Mouse (Mus musculus) ES-Bruce4 (cell line): ENCODE measurements at regions not wholly inside any gene's neighbourhood (a gene's known extent, or its start where the extent isn't known, plus 50 kb on each side); places are given as distances from the start of the nearest gene placed in this dataset.

ENCODE experiments used
- H3K27ac ChIP-seq: 2 replicates; pipeline ENCODE4 v1.5.1; 2012; ENCODE audit warnings: low read length, inconsistent platforms; ENCODE audit not compliant: insufficient read depth
- H3K27me3 ChIP-seq: 2 replicates; pipeline ENCODE4 v1.6.1; 2012; ENCODE audit warnings: mild to moderate bottlenecking, low read length, inconsistent platforms; ENCODE audit not compliant: control insufficient read depth, poor library complexity, insufficient read depth, severe bottlenecking
- H3K36me3 ChIP-seq: 2 replicates; pipeline ENCODE4 v1.6.1; 2012; ENCODE audit warnings: inconsistent platforms, mild to moderate bottlenecking, low read length, moderate library complexity; ENCODE audit not compliant: control insufficient read depth, poor library complexity, insufficient read depth, severe bottlenecking
- H3K4me1 ChIP-seq: one replicate; pipeline ENCODE4 v1.8.1; 2011; ENCODE audit warnings: low read length; ENCODE audit not compliant: control insufficient read depth, insufficient read depth
- H3K4me3 ChIP-seq: 2 replicates; pipeline ENCODE4 v1.5.1; 2011; ENCODE audit warnings: low read depth, mild to moderate bottlenecking, low read length
- H3K9ac ChIP-seq: 2 replicates; pipeline ENCODE4 v1.6.1; 2012; ENCODE audit warnings: low read depth, mild to moderate bottlenecking, inconsistent platforms; ENCODE audit not compliant: poor library complexity, severe bottlenecking
- H3K9me3 ChIP-seq: replicated peaks from 2 replicates; pipeline ENCODE4 v1.6.1; 2012; ENCODE audit warnings: mild to moderate bottlenecking, low read length, inconsistent platforms; ENCODE audit not compliant: control insufficient read depth, poor library complexity, insufficient read depth, severe bottlenecking
- CTCF ChIP-seq: IDR thresholded peaks from one replicate; pipeline ENCODE4 v1.8.1; 2011; ENCODE audit warnings: low read depth, low read length
- EP300 ChIP-seq: IDR thresholded peaks from 2 replicates; pipeline ENCODE4 v1.6.1; 2011; ENCODE audit warnings: low read depth, low read length; ENCODE audit not compliant: insufficient read depth
- POLR2A ChIP-seq: IDR thresholded peaks from one replicate; pipeline ENCODE4 v1.8.1; 2011; ENCODE audit warnings: low read length; ENCODE audit not compliant: insufficient read depth

DNA sequence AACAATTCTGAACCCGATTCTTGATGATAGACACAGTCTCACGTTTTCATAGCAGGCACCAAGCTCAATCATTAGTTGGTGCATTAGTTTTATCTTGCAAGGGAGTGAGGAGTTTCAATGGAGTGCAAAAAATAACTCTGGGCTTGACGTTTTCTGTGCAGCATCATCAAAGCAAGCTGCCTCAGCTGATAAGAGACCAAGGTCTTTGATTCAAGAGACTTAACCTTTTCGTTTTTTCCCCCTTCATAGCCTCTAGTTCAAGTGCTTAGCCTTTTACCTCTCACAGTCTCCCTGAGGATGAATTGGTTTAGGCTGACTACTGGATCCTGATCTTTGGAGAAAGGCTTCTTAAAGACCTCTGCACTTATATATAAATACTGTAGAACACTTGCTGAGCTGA, 109.1 kb upstream of the Sel1l start:
- no peaks in the 10 kb centered on the region for H3K36me3 ChIP-seq

GRCm38 (mm10) chr12:91956411-91956810, 107.5 kb upstream of the Sel1l start:
- H3K9me3 ChIP-seq: no peaks in the 10 kb centered on the region
- TF ChIP-seq POLR2A (no peak), CTCF (no peak), EP300 (no peak)
- H3K4me3 ChIP-seq: no peak overlapping the region

More for the DNA sequence above, 109.1 kb upstream of the Sel1l start:
- Histone ChIP-seq H3K9ac (no peak overlapping the region), H3K4me1 (no peaks in the 10 kb centered on the region), H3K9me3 (no peaks in the 10 kb centered on the region), H3K27ac (no peak overlapping the region), H3K4me3 (no peak overlapping the region), H3K27me3 (no peaks in the 10 kb centered on the region)
- no peak for TF ChIP-seq CTCF
- no peak for TF ChIP-seq POLR2A
- no peak for TF ChIP-seq EP300

GRCm38 (mm10) chr12:91948602-91949167, 99.7 kb upstream of the Sel1l start:
- TF ChIP-seq EP300: no peak
- TF ChIP-seq POLR2A: no peak
- no peak for TF ChIP-seq CTCF
- no peaks in the 10 kb centered on the region for H3K36me3 ChIP-seq
- no peaks in the 10 kb centered on the region; the same call in 1 of the 2 replicates for H3K9me3 ChIP-seq
- H3K4me3 ChIP-seq: no peak overlapping the region
- no peaks in the 10 kb centered on the region; the same call in 1 of the 2 replicates for H3K27me3 ChIP-seq
- H3K27ac ChIP-seq: no peak overlapping the region
- no peak overlapping the region for H3K9ac ChIP-seq
- H3K4me1 ChIP-seq: no peaks in the 10 kb centered on the region

More at GRCm38 (mm10) chr12:91956411-91956810, 107.5 kb upstream of the Sel1l start:
- H3K9ac ChIP-seq: no peak overlapping the region
- H3K27me3 ChIP-seq: no peaks in the 10 kb centered on the region
- no peaks in the 10 kb centered on the region for H3K36me3 ChIP-seq
- no peak overlapping the region for H3K27ac ChIP-seq
- H3K4me1 ChIP-seq: no peaks in the 10 kb centered on the region

- Histone ChIP-seq H3K4me1 (no peaks in the 10 kb centered on the region), H3K9me3 (no peaks in the 10 kb centered on the region; the same call in 1 of the 2 replicates), H3K9ac (no peak overlapping the region), H3K27me3 (no peaks in the 10 kb centered on the region; the same call in 1 of the 2 replicates), H3K4me3 (no peak overlapping the region), H3K27ac (no peak overlapping the region), H3K36me3 (no peaks in the 10 kb centered on the region)
- TF ChIP-seq POLR2A: no peak
- no peak for TF ChIP-seq CTCF
- no peak for TF ChIP-seq EP300
Measured at GRCm38 (mm10) chr12:91947998-91948397, 99.0 kb upstream of the Sel1l start.

DNA sequence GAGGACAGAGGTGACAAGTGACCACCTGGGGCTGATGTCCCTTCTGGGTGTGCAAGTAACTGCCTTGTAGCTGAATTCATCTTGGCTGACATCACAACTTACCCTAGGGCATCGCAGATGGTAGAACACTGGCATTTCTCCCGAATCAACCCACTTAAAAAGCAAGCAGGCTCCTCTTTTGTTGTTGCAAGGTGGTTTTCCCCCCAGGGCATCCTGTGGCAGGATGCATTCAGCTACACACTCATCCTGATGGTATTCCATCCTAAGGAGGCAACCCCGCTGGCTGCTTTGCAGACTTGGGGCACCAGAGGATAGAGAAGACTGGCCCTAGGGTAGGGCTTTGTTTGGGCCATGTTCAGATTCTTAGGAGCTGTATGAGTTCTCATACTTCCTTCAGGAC, 97.6 kb upstream of the Sel1l start:
- H3K27ac ChIP-seq: no peak overlapping the region
- no peak overlapping the region for H3K9ac ChIP-seq
- TF ChIP-seq EP300 (no peak), CTCF (no peak), POLR2A (no peak)
- no peaks in the 10 kb centered on the region for H3K36me3 ChIP-seq
- H3K4me3 ChIP-seq: no peak overlapping the region
- no peaks in the 10 kb centered on the region; the same call in 1 of the 2 replicates for H3K9me3 ChIP-seq
- H3K27me3 ChIP-seq: no peaks in the 10 kb centered on the region; the same call in 1 of the 2 replicates
- no peaks in the 10 kb centered on the region for H3K4me1 ChIP-seq

DNA sequence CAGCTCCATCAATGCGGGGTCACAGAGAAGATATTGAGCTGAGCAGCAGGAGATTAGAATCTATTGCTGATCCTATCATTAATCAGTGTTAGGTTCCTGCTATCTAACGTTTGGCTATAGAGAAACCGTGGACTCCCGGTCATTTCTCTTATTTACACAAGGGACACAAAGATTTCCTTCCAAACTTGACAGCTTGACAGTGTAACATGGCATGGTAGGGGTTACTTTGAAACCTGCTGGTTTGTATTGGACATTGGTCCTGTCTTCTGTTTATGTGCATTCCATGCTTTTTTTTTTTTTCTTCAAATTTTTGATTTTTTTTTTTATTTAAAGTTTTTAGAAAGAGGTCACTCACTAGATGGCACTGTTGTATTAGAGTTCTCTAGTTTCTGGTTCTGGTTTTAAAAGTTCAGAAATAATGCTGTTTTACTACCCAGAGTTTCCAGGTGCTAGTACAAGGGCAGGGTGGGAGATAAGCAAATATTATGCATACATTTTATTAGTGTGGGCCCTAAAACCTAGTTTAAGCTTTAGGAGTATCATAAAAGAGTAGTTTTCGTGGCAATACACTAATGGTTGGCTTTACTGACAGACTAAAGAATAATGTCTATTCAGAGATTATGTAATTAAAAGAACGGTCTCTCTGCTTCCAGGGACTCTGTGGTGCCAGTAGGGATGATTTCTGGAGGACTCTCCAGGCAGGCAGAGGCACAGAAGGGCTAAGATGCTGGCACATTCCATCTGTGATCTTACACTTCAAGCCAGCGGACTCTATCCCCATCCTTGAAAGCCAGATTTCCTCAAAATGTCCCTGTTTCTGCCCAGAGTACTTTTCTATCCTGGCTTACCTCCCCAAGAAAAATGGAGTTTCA, 83.8 kb upstream of the Sel1l start:
- Histone ChIP-seq H3K9ac (no peak overlapping the region), H3K36me3 (no peaks in the 10 kb centered on the region), H3K27me3 (no peaks in the 10 kb centered on the region), H3K4me1 (no peaks in the 10 kb centered on the region), H3K27ac (no peak overlapping the region), H3K9me3 (no peaks in the 10 kb centered on the region), H3K4me3 (no peak overlapping the region)
- TF ChIP-seq EP300: no peak
- no peak for TF ChIP-seq POLR2A
- no peak for TF ChIP-seq CTCF
